Mouse (Mus musculus): Measurements from ENCODE around the gene Asb16. TPM values are rescaled to one million over a fixed set of nuclear protein-coding genes. Genes with fewer than 3 reads are reported as not detected.
A peak's percentile ranks its signal among the peaks of the same experiment; 100 is the strongest.

Asb16 gene
- total and polyA plus RNA-seq, 2 experiments from 2014 or later: 0.41 to 2.6 TPM

GRCm38 (mm10) chr11:102289511-102290100 lies 21.1 kb downstream of the Asb16 start:
- no peak for TF ChIP-seq CTCF (IDR thresholded peaks at IDR 0.05; ENCODE audit: low read depth)
- no peak for DNase-seq (ENCODE audit: low spot score)
- Histone ChIP-seq H3K9ac (replicated peaks; ENCODE audit: low read length) (no peak overlapping the region), H3K4me3 (ENCODE audit: low read length) (no peak overlapping the region), H3K27me3 (ENCODE audit: insufficient read depth, low read length) (no peaks in the 10 kb centered on the region), H3K4me1 (ENCODE audit: insufficient read depth, low read length) (peaks cover 5% of the 10 kb centered on the region; the same call in 1 of the 2 replicates), H3K9me3 (ENCODE audit: low read length) (no peaks in the 10 kb centered on the region), H3K4me2 (ENCODE audit: low read depth, low read length) (no peak overlapping the region), H3K36me3 (ENCODE audit: insufficient read depth, low read length) (peaks cover 29% of the 10 kb centered on the region), H3K27ac (no peak overlapping the region; the same call in 1 of the 2 replicates)
- 57% methylated on average over 6 of the region's 6 CpGs for WGBS
- ATAC-seq: no peak

- DNase-seq (ENCODE audit: low spot score) (no peak), ATAC-seq (no peak)
- Histone ChIP-seq H3K27ac (no peak overlapping the region), H3K9ac (replicated peaks; ENCODE audit: low read length) (no peak overlapping the region), H3K4me2 (ENCODE audit: low read depth, low read length) (no peak overlapping the region), H3K36me3 (ENCODE audit: insufficient read depth, low read length) (peaks cover 29% of the 10 kb centered on the region), H3K4me3 (ENCODE audit: low read length) (no peak overlapping the region), H3K9me3 (ENCODE audit: low read length) (no peaks in the 10 kb centered on the region), H3K27me3 (ENCODE audit: insufficient read depth, low read length) (no peaks in the 10 kb centered on the region), H3K4me1 (ENCODE audit: insufficient read depth, low read length) (peaks cover 10% of the 10 kb centered on the region; the same call in 1 of the 2 replicates)
- WGBS: 85% methylated on average over 4 of the region's 4 CpGs
- TF ChIP-seq CTCF (IDR thresholded peaks at IDR 0.05; ENCODE audit: low read depth): no peak
These were observed 21.6 kb downstream of the Asb16 start for GRCm38 (mm10) chr11:102290141-102290540.

GRCm38 (mm10) chr11:102291051-102291535 lies 22.6 kb downstream of the Asb16 start:
- Histone ChIP-seq H3K36me3 (ENCODE audit: insufficient read depth, low read length) (peaks cover 29% of the 10 kb centered on the region), H3K4me1 (ENCODE audit: insufficient read depth, low read length) (peaks cover 7% of the 10 kb centered on the region; the same call in 1 of the 2 replicates), H3K27ac (no peak overlapping the region), H3K4me3 (ENCODE audit: low read length) (no peak overlapping the region), H3K4me2 (ENCODE audit: low read depth, low read length) (no peak overlapping the region), H3K27me3 (ENCODE audit: insufficient read depth, low read length) (no peaks in the 10 kb centered on the region), H3K9ac (replicated peaks; ENCODE audit: low read length) (no peak overlapping the region), H3K9me3 (ENCODE audit: low read length) (no peaks in the 10 kb centered on the region)
- no peak for TF ChIP-seq CTCF (IDR thresholded peaks at IDR 0.05; ENCODE audit: low read depth)
- ATAC-seq (no peak), DNase-seq (ENCODE audit: low spot score) (no peak)
- 76% methylated on average over 11 of the region's 11 CpGs for WGBS

- ATAC-seq (no peak), DNase-seq (ENCODE audit: low spot score) (no peak)
- Histone ChIP-seq H3K9me3 (ENCODE audit: low read length) (no peaks in the 10 kb centered on the region), H3K27me3 (ENCODE audit: insufficient read depth, low read length) (no peaks in the 10 kb centered on the region), H3K4me2 (ENCODE audit: low read depth, low read length) (peak overlapping the region; percentile 93; the same call in 1 of the 2 replicates), H3K4me1 (ENCODE audit: insufficient read depth, low read length) (peaks cover 10% of the 10 kb centered on the region), H3K9ac (replicated peaks; ENCODE audit: low read length) (peak overlapping the region; percentile 88; the same call in 1 of the 2 replicates), H3K36me3 (ENCODE audit: insufficient read depth, low read length) (peaks cover 19% of the 10 kb centered on the region), H3K4me3 (ENCODE audit: low read length) (no peak overlapping the region), H3K27ac (no peak overlapping the region)
- 96% methylated on average over 13 of the region's 13 CpGs for WGBS
- TF ChIP-seq CTCF (IDR thresholded peaks at IDR 0.05; ENCODE audit: low read depth): no peak
These were observed 25.4 kb downstream of the Asb16 start for GRCm38 (mm10) chr11:102293971-102294370.

GRCm38 (mm10) chr11:102294416-102294815 lies 25.9 kb downstream of the Asb16 start:
- peak overlapping the region; percentile 89 for H3K4me3 ChIP-seq (ENCODE audit: low read length)
- 85% methylated on average over 5 of the region's 5 CpGs for WGBS

GRCm38 (mm10) chr11:102294887-102295597 lies 26.5 kb downstream of the Asb16 start:
- DNase-seq (ENCODE audit: low spot score) (peak; percentile 42), ATAC-seq (no peak)
- Histone ChIP-seq H3K4me1 (ENCODE audit: insufficient read depth, low read length) (peaks cover 10% of the 10 kb centered on the region), H3K4me3 (ENCODE audit: low read length) (peak overlapping the region; percentile 89), H3K36me3 (ENCODE audit: insufficient read depth, low read length) (peaks cover 19% of the 10 kb centered on the region), H3K4me2 (ENCODE audit: low read depth, low read length) (peak overlapping the region; percentile 93), H3K9me3 (ENCODE audit: low read length) (no peaks in the 10 kb centered on the region), H3K27me3 (ENCODE audit: insufficient read depth, low read length) (no peaks in the 10 kb centered on the region), H3K27ac (peak overlapping the region; percentile 96), H3K9ac (replicated peaks; ENCODE audit: low read length) (peak overlapping the region; percentile 88)
- TF ChIP-seq CTCF (IDR thresholded peaks at IDR 0.05; ENCODE audit: low read depth): no peak
- 42% methylated on average over 12 of the region's 12 CpGs for WGBS

More at GRCm38 (mm10) chr11:102294416-102294815, 25.9 kb downstream of the Asb16 start:
- Histone ChIP-seq H3K36me3 (ENCODE audit: insufficient read depth, low read length) (peaks cover 19% of the 10 kb centered on the region), H3K27me3 (ENCODE audit: insufficient read depth, low read length) (no peaks in the 10 kb centered on the region), H3K9ac (replicated peaks; ENCODE audit: low read length) (peak overlapping the region; percentile 88), H3K9me3 (ENCODE audit: low read length) (no peaks in the 10 kb centered on the region), H3K27ac (peak overlapping the region; percentile 96; the same call in 1 of the 2 replicates), H3K4me1 (ENCODE audit: insufficient read depth, low read length) (peaks cover 10% of the 10 kb centered on the region), H3K4me2 (ENCODE audit: low read depth, low read length) (peak overlapping the region; percentile 93)
- TF ChIP-seq CTCF (IDR thresholded peaks at IDR 0.05; ENCODE audit: low read depth): no peak
- ATAC-seq (no peak), DNase-seq (ENCODE audit: low spot score) (no peak)
